Mouse (Mus musculus) olfactory bulb, adult 2 months (tissue): ENCODE data around the gene Mpnd.

Source experiments
- CTCF ChIP-seq: fragments of 200-500 bp; IDR thresholded peaks from 2 replicates; pipeline ENCODE4 v1.5.1; 2012; ENCODE audit warnings: low read depth, mild to moderate bottlenecking, low read length, moderate library complexity; ENCODE audit not compliant: insufficient read depth
- POLR2A ChIP-seq: fragments of 200-500 bp; IDR thresholded peaks from 2 replicates; pipeline ENCODE4 v1.6.1; 2012; ENCODE audit warnings: mild to moderate bottlenecking, low read depth, low read length, moderate library complexity; ENCODE audit not compliant: insufficient read depth

- TF ChIP-seq CTCF (no peak), POLR2A (peak; percentile 22; the same call in 1 of the 2 replicates)
Observed at GRCm38 (mm10) chr17:55986030-55986961, 19.2 kb upstream of the Mpnd start, which contains the start of gene Fsd1.
